Mouse (Mus musculus) cortical plate, adult 2 months (tissue): ENCODE results near the gene Magi1. TPM values are rescaled to one million over a fixed set of nuclear protein-coding genes. Genes with fewer than 3 reads are reported as not detected.

ENCODE experiments used
- H3K27ac ChIP-seq: fragments of 200-500 bp; 2 replicates; pipeline ENCODE4 v1.5.1; 2012; ENCODE audit warnings: low read length, control low read depth, inconsistent platforms; ENCODE audit not compliant: insufficient read depth
- H3K4me1 ChIP-seq: fragments of 200-500 bp; 2 replicates; pipeline ENCODE4 v1.6.1; 2011; ENCODE audit warnings: low read length; ENCODE audit not compliant: control insufficient read depth, insufficient read depth
- H3K4me3 ChIP-seq: fragments of 200-500 bp; 2 replicates; pipeline ENCODE4 v1.5.1; 2011; ENCODE audit warnings: mild to moderate bottlenecking, low read length, control low read depth; ENCODE audit not compliant: insufficient read depth
- CTCF ChIP-seq: fragments of 200-500 bp; IDR thresholded peaks from 2 replicates; pipeline ENCODE4 v1.5.1; 2011; ENCODE audit warnings: mild to moderate bottlenecking, control low read depth, low read length; ENCODE audit not compliant: insufficient read depth; ENCODE audit errors: extremely low read depth
- POLR2A ChIP-seq: fragments of 200-500 bp; IDR thresholded peaks from 2 replicates; pipeline ENCODE4 v1.6.1; 2011; ENCODE audit warnings: mild to moderate bottlenecking, low read length, control low read depth; ENCODE audit not compliant: insufficient read depth; ENCODE audit errors: extremely low read depth
- polyA plus RNA-seq: library from polyadenylated mRNA; depleted of rRNA; stranded (reverse); fragments of >200 nt; gene quantifications from 2 replicates; pipeline ENCODE4 v1.2.3, GENCODE M21; 2012

Gene Magi1
- polyA plus RNA-seq, 1 experiment: 39.5 TPM

- H3K27ac ChIP-seq: no peak overlapping the region
- H3K4me1 ChIP-seq: no peaks in the 10 kb centered on the region; the same call in 1 of the 2 replicates
- TF ChIP-seq POLR2A (no peak), CTCF (no peak)
- no peak overlapping the region for H3K4me3 ChIP-seq
Measured at GRCm38 (mm10) chr6:94169581-94170194, 114.0 kb downstream of the Magi1 start.

- Histone ChIP-seq H3K27ac (no peak overlapping the region), H3K4me3 (no peak overlapping the region), H3K4me1 (peaks cover 3% of the 10 kb centered on the region)
- TF ChIP-seq CTCF (no peak), POLR2A (no peak)
Measured at GRCm38 (mm10) chr6:94165951-94166350, 117.8 kb downstream of the Magi1 start.

GRCm38 (mm10) chr6:94164753-94165536 is 118.8 kb downstream of the Magi1 start:
- Histone ChIP-seq H3K4me1 (peaks cover 3% of the 10 kb centered on the region), H3K4me3 (no peak overlapping the region), H3K27ac (no peak overlapping the region)
- TF ChIP-seq CTCF (no peak), POLR2A (no peak)

- H3K4me3 ChIP-seq: peak overlapping the region; percentile 21; the same call in 1 of the 2 replicates
- H3K27ac ChIP-seq: peak overlapping the region; percentile 60; the same call in 1 of the 2 replicates
- H3K4me1 ChIP-seq: peaks cover 3% of the 10 kb centered on the region
- TF ChIP-seq CTCF (no peak), POLR2A (no peak)
Measured at GRCm38 (mm10) chr6:94163325-94163995, 120.3 kb downstream of the Magi1 start.

- TF ChIP-seq CTCF (no peak), POLR2A (no peak)
- Histone ChIP-seq H3K27ac (peak overlapping the region; percentile 60; the same call in 1 of the 2 replicates), H3K4me3 (peak overlapping the region; percentile 21; the same call in 1 of the 2 replicates)
Measured at GRCm38 (mm10) chr6:94162918-94163317, 120.8 kb downstream of the Magi1 start.

GRCm38 (mm10) chr6:94159256-94159655 is 124.5 kb downstream of the Magi1 start:
- Histone ChIP-seq H3K4me1 (peaks cover 3% of the 10 kb centered on the region), H3K27ac (no peak overlapping the region), H3K4me3 (no peak overlapping the region)
- TF ChIP-seq CTCF: no peak
- TF ChIP-seq POLR2A: no peak

More at GRCm38 (mm10) chr6:94162918-94163317, 120.8 kb downstream of the Magi1 start:
- H3K4me1 ChIP-seq: peaks cover 3% of the 10 kb centered on the region

GRCm38 (mm10) chr6:94158119-94158848 is 125.4 kb downstream of the Magi1 start:
- peaks cover 3% of the 10 kb centered on the region for H3K4me1 ChIP-seq
- H3K4me3 ChIP-seq: no peak overlapping the region
- TF ChIP-seq CTCF (no peak), POLR2A (no peak)
- H3K27ac ChIP-seq: no peak overlapping the region

GRCm38 (mm10) chr6:94155996-94156395 is 127.7 kb downstream of the Magi1 start:
- Histone ChIP-seq H3K4me1 (no peaks in the 10 kb centered on the region), H3K4me3 (no peak overlapping the region), H3K27ac (no peak overlapping the region)
- no peak for TF ChIP-seq POLR2A
- TF ChIP-seq CTCF: no peak

- TF ChIP-seq CTCF: no peak
- no peak for TF ChIP-seq POLR2A
- H3K4me1 ChIP-seq: no peaks in the 10 kb centered on the region
- H3K4me3 ChIP-seq: no peak overlapping the region
- no peak overlapping the region for H3K27ac ChIP-seq
Measured at GRCm38 (mm10) chr6:94154854-94155601, 128.7 kb downstream of the Magi1 start.
